Mouse (Mus musculus): ENCODE data around the gene Stk16. TPM values are rescaled to one million over a fixed set of nuclear protein-coding genes. Genes with fewer than 3 reads are reported as not detected.

The Stk16 gene
- polyA plus RNA-seq, 1 experiment: 18.8 TPM

DNA sequence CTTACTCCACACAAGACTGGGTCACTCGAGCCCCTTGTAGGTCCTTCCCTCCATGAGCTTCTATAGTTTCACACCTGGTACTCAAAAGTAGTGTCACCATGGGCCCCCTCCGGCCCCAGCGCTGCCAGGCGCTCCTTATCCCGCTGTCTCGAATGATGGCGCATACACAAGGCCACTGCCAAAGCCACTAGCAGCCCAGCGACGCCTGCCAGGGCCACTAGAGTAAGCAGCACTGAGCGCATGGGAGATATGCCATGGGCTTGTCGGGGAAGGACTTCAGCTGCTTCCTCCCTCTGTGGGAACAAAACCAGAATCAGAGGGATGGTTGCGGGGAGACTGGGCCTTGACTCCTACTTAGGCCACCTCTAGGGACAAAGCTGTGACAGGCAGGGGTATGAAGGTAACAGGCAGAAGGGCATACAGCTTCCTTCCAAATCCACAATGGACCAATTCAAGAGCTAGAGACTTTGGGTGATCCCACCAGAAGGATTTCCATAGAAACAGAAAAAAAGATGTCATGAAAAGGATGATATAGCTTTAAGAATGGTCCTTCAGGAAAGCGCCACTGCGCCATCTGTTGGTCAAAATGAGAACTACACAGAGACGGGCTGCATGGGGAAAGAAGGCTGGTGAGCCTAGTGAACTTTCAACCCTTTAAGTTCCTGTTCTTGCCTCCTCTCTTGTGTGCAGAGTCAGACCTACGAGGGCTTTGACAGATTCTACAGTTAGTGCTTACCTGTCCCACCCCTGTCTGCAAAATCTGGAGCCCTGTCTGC is 43.4 kb downstream of the Stk16 start:
- H3K9me3 ChIP-seq (ENCODE audit: control insufficient read depth, low read length): no peaks in the 10 kb centered on the region
- H3K4me3 ChIP-seq (replicated peaks): no peak overlapping the region
- peaks cover 44% of the 10 kb centered on the region for H3K4me1 ChIP-seq (ENCODE audit: control insufficient read depth)
- TF ChIP-seq TAL1 (IDR thresholded peaks at IDR 0.05; ENCODE audit: low read length) (no peak), GATA1 (IDR thresholded peaks at IDR 0.05; ENCODE audit: low read length) (no peak)
- no peaks in the 10 kb centered on the region for H3K36me3 ChIP-seq (ENCODE audit: control insufficient read depth)
- no peaks in the 10 kb centered on the region for H3K27me3 ChIP-seq (ENCODE audit: control insufficient read depth)

DNA sequence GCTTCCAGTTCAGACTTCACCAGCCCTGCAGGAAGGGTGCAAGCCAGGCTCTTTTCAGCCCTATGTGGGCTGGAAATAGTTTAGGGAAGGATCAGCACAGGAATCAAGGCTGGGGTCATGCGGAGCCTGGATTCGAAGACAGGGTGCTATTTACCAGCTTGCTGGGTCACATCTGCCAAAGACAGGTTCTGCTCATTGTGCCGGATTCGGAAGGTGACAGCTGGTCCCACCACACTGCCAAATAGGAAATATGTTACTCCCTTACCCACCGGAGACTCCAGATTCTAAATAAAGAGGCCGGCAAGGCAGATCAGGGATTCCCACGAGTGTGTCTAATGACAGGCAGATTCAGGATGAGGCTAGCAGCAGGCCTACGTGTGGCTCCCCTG is 44.0 kb downstream of the Stk16 start:
- no peak overlapping the region for H3K4me3 ChIP-seq (replicated peaks)
- no peaks in the 10 kb centered on the region for H3K27me3 ChIP-seq (ENCODE audit: control insufficient read depth)
- H3K4me1 ChIP-seq (ENCODE audit: control insufficient read depth): peaks cover 38% of the 10 kb centered on the region
- no peak for TF ChIP-seq GATA1 (IDR thresholded peaks at IDR 0.05; ENCODE audit: low read length)
- TF ChIP-seq TAL1 (IDR thresholded peaks at IDR 0.05; ENCODE audit: low read length): no peak
- no peaks in the 10 kb centered on the region for H3K36me3 ChIP-seq (ENCODE audit: control insufficient read depth)
- H3K9me3 ChIP-seq (ENCODE audit: control insufficient read depth, low read length): no peaks in the 10 kb centered on the region

GRCm38 (mm10) chr1:75255516-75256046 is 44.9 kb downstream of the Stk16 start:
- H3K27me3 ChIP-seq (ENCODE audit: control insufficient read depth): no peaks in the 10 kb centered on the region
- H3K4me1 ChIP-seq (ENCODE audit: control insufficient read depth): peaks cover 33% of the 10 kb centered on the region
- TF ChIP-seq TAL1 (IDR thresholded peaks at IDR 0.05; ENCODE audit: low read length): no peak
- TF ChIP-seq GATA1 (IDR thresholded peaks at IDR 0.05; ENCODE audit: low read length): no peak
- no peak overlapping the region for H3K4me3 ChIP-seq (replicated peaks)
- H3K36me3 ChIP-seq (ENCODE audit: control insufficient read depth): no peaks in the 10 kb centered on the region
- H3K9me3 ChIP-seq (ENCODE audit: control insufficient read depth, low read length): no peaks in the 10 kb centered on the region

GRCm38 (mm10) chr1:75261278-75261677 is 50.6 kb downstream of the Stk16 start:
- H3K4me1 ChIP-seq (ENCODE audit: control insufficient read depth): no peaks in the 10 kb centered on the region
- H3K27me3 ChIP-seq (ENCODE audit: control insufficient read depth): peaks cover 40% of the 10 kb centered on the region
- no peak overlapping the region for H3K4me3 ChIP-seq (replicated peaks)
- no peaks in the 10 kb centered on the region for H3K36me3 ChIP-seq (ENCODE audit: control insufficient read depth)
- TF ChIP-seq TAL1 (IDR thresholded peaks at IDR 0.05; ENCODE audit: low read length) (no peak), GATA1 (IDR thresholded peaks at IDR 0.05; ENCODE audit: low read length) (no peak)
- no peaks in the 10 kb centered on the region for H3K9me3 ChIP-seq (ENCODE audit: control insufficient read depth, low read length)

DNA sequence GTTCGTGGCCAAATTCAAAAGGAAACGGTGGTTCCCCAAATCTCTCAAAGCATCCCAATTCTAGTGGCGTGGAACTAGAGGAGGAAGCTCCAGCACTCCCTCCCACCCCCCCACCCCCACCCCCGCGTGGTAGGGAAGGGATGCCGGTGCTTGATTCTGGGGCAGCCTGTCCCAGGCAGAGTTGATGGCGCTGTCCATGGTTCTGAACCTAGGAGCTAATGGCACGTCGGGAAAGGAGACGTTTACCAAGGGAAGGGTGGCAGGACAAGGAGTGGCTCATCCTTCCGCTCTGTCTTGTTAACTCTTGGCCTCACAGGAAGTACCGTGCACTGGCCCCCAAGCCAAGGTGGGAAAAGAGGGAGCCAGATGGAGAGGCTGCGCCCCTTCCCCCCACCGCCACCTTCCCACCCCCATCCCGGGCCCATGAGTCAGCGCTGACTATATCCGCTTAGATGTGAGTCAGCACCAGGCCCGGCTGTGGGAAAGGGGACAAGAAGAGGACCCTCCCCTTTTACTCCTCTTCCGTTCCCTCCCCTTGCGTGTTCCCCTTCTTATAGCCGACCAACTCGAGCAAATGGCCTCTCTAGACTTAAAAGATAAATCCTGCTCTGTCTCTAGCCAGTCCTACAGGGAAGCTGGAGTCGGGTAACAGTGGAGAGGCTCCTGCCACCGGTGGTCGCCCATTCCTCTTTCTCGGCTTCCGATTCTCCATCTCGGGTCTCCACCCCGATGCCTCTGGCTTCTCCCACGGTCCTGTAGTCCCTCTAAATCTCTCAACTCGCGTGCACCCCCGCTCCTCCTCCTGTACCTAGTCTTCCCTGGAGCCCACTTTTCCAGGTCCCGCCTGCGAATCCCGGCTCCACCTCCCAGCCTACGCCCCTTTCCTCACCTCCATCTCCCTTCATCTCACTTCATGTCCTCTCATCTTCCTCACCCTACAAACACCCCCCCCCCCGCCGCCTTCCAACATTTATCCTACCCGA is 52.6 kb downstream of the Stk16 start:
- Histone ChIP-seq H3K4me3 (replicated peaks) (no peak overlapping the region), H3K36me3 (ENCODE audit: control insufficient read depth) (no peaks in the 10 kb centered on the region), H3K27me3 (ENCODE audit: control insufficient read depth) (peaks cover 40% of the 10 kb centered on the region), H3K4me1 (ENCODE audit: control insufficient read depth) (no peaks in the 10 kb centered on the region), H3K9me3 (ENCODE audit: control insufficient read depth, low read length) (no peaks in the 10 kb centered on the region)
- TF ChIP-seq TAL1 (IDR thresholded peaks at IDR 0.05; ENCODE audit: low read length) (no peak), GATA1 (IDR thresholded peaks at IDR 0.05; ENCODE audit: low read length) (no peak)

DNA sequence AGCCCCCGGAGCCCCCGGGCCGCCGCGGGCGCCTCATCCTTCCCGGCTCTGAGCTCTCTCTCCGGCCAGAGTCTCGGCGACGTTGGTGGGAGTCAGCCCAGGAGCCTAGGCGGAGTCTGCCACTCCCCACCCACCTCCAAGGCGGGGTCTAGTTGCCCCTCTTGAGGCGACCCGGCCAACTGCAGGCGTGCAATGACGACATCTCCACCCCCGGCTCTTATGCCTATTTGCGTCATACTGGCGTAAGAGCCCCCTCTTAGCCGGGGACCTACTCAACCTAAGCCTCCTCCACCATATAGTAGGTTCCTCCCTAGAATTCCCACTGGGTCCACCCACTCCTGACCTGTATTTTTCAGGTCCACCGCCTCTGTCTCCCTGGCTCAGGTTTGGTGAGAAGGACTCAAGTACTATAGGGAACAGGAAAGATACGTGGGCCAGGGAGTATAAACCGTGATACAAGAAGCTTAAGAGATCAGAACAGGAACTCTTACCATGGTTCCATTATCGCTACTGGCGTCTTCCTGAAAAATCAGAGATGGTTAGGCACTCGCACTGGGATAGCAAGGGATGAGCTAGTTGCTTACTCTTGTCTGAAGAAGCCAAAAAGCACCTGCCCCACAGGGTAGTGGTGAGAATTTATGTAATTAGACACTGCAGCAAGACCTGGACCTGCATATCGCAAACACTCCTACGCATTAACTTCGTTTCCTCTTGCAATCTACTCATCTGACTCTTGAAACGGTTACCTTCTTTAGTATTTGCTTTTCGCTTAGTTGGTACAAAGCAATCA is 53.6 kb downstream of the Stk16 start, which contains the start of gene Ptprn:
Ptprn (minus strand) TSS at position 412 of the 790 bp plus-strand sequence.
- Histone ChIP-seq H3K4me3 (replicated peaks) (no peak within 1 kb of the TSS), H3K27me3 (ENCODE audit: control insufficient read depth) (peaks cover 43% of the 10 kb centered on the region)

More for the DNA sequence above, 53.6 kb downstream of the Stk16 start, which contains the start of gene Ptprn:
- Histone ChIP-seq H3K36me3 (ENCODE audit: control insufficient read depth) (no peaks in the 10 kb centered on the region), H3K9me3 (ENCODE audit: control insufficient read depth, low read length) (no peaks in the 10 kb centered on the region), H3K4me1 (ENCODE audit: control insufficient read depth) (no peaks in the 10 kb centered on the region)
- TF ChIP-seq GATA1 (IDR thresholded peaks at IDR 0.05; ENCODE audit: low read length) (no peak), TAL1 (IDR thresholded peaks at IDR 0.05; ENCODE audit: low read length) (no peak)

Other genes with a start within 250 kb of the Stk16 start
- 0.05 and 0.08 TPM in 2 replicates for gene Nhej1, start 85.6 kb upstream of the Stk16 start, polyA plus RNA-seq (2012)
- gene Slc23a3, start 76.9 kb upstream of the Stk16 start, polyA plus RNA-seq (2012): 0.05 TPM in 1 of 2 replicates, not detected in the other
- 8.4 and 9.6 TPM in 2 replicates for gene Cnppd1, start 68.1 kb upstream of the Stk16 start, polyA plus RNA-seq (2012)
- 10.9 and 14.3 TPM in 2 replicates for gene Retreg2, start 68.1 kb upstream of the Stk16 start, polyA plus RNA-seq (2012)
- 6.7 and 7.3 TPM in 2 replicates for gene Zfand2b, start 42.2 kb upstream of the Stk16 start, polyA plus RNA-seq (2012)
- gene Abcb6, start 30.4 kb upstream of the Stk16 start, polyA plus RNA-seq (2012): 10.0 and 12.6 TPM in 2 replicates
- 0.98 and 1.2 TPM in 2 replicates for gene Ankzf1, start 18.7 kb upstream of the Stk16 start, polyA plus RNA-seq (2012)
- 25.7 and 26.4 TPM in 2 replicates for gene Atg9a, start 18.6 kb upstream of the Stk16 start, polyA plus RNA-seq (2012)
- gene Glb1l, start within 50 bp of the Stk16 start, polyA plus RNA-seq (2012): 0.02 and 0.62 TPM in 2 replicates
- 5.9 and 9.5 TPM in 2 replicates for gene Tuba4a, start 9.0 kb downstream of the Stk16 start, polyA plus RNA-seq (2012)
- gene A630095N17Rik, start 21.3 kb downstream of the Stk16 start, polyA plus RNA-seq (2012): not detected in 2 replicates
- gene Dnajb2, start 25.6 kb downstream of the Stk16 start, polyA plus RNA-seq (2012): 24.2 and 27.6 TPM in 2 replicates
- not detected in 2 replicates for gene Ptprn, start 53.7 kb downstream of the Stk16 start, polyA plus RNA-seq (2012)
- not detected in 2 replicates for gene Resp18, start 67.6 kb downstream of the Stk16 start, polyA plus RNA-seq (2012)
- 3.7 and 4.8 TPM in 2 replicates for gene Dnpep, start 107.2 kb downstream of the Stk16 start, polyA plus RNA-seq (2012)
- gene Des, start 149.5 kb downstream of the Stk16 start, polyA plus RNA-seq (2012): 0.03 and 0.12 TPM in 2 replicates
- 0.10 and 0.18 TPM in 2 replicates for gene Speg, start 164.5 kb downstream of the Stk16 start, polyA plus RNA-seq (2012)
- gene Gmppa, start 225.1 kb downstream of the Stk16 start, polyA plus RNA-seq (2012): 11.6 and 12.7 TPM in 2 replicates
- gene Asic4, start 239.6 kb downstream of the Stk16 start, polyA plus RNA-seq (2012): 0.02 TPM in 1 of 2 replicates, not detected in the other